Mouse (Mus musculus) megakaryocyte, embryonic 14.5 days (primary cell): ENCODE measurements around the gene Rps19bp1.

Experiments
- FLI1 ChIP-seq: IDR thresholded peaks from 2 replicates; pipeline ENCODE4 v1.6.1; 2012; ENCODE audit warnings: low read length, inconsistent platforms, mixed read lengths
- GATA1 ChIP-seq: IDR thresholded peaks from 3 replicates; pipeline ENCODE4 v1.6.1; 2012; ENCODE audit warnings: mixed read lengths, low read length, inconsistent platforms, borderline replicate concordance

GRCm38 (mm10) chr15:80263610-80264575 lies at the start of gene Rps19bp1:
- TF ChIP-seq GATA1, result no peak
- no peak for TF ChIP-seq FLI1
